Mouse (Mus musculus): ENCODE measurements at regions not wholly inside any gene's neighbourhood (a gene's known extent, or its start where the extent isn't known, plus 50 kb on each side); places are given as distances from the start of the nearest gene placed in this dataset.

- H3K27me3 ChIP-seq: peaks cover 9% of the 10 kb centered on the region
- ATAC-seq: no peak
- no peaks in the 10 kb centered on the region for H3K36me3 ChIP-seq (ENCODE audit: poor library complexity, severe bottlenecking)
- WGBS: 33% methylated on average over 6 of the region's 6 CpGs
- H3K4me2 ChIP-seq: no peak overlapping the region
- no peak overlapping the region for H3K9ac ChIP-seq
- no peaks in the 10 kb centered on the region for H3K9me3 ChIP-seq (replicated peaks)
- H3K4me3 ChIP-seq: no peak overlapping the region
- H3K4me1 ChIP-seq: peaks cover 8% of the 10 kb centered on the region
- H3K27ac ChIP-seq: no peak overlapping the region
Measured at GRCm38 (mm10) chrX:11708325-11708724, 380.7 kb downstream of the H2al1j start.

DNA sequence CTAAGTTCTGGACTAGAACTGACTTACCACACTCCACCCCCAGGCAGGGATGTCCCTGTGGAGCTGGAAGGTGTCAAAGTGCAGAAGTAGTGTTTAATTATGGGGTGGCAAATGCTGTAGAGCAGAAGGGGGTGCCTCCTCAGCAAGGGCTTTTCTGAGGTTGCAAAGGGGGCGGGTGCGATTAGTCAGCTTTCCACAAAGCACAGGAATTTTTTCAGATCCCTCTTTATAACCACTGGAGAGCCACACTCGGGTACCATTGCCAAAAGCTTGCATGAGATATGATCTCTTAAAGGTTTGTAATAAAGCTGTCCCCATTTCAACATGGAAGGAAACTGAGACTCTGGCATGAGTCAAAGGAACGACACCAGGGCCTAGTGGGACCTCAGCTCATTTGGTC, 381.7 kb downstream of the H2al1j start:
- Histone ChIP-seq H3K9me3 (replicated peaks) (no peaks in the 10 kb centered on the region), H3K27ac (no peak overlapping the region), H3K27me3 (peaks cover 9% of the 10 kb centered on the region), H3K36me3 (ENCODE audit: poor library complexity, severe bottlenecking) (no peaks in the 10 kb centered on the region), H3K4me2 (no peak overlapping the region), H3K9ac (no peak overlapping the region), H3K4me3 (no peak overlapping the region), H3K4me1 (peaks cover 8% of the 10 kb centered on the region)
- WGBS: 86% methylated on average over 4 of the region's 4 CpGs
- no peak for ATAC-seq

DNA sequence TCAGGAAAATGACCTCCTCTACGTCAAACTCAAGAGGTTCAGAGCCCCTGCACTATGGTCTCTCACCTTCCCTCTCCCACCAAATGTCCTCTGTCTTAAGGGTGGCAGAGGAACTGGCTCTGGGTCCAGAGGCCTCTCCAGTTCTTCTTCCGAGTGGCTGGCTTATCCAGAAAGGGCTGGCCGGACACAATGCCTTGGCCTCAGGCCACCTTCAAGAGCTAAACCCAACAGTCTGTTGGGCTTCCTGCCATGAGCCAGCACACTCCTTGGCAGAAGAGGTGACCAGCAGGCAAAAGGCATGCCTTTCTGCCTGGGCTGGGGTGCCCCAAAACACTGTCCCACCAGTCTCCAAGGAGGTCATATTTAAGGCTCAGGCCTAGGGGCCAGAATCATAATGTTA, 385.8 kb downstream of the H2al1j start:
- Histone ChIP-seq H3K27ac (no peak overlapping the region), H3K9me3 (replicated peaks) (no peaks in the 10 kb centered on the region), H3K4me1 (no peaks in the 10 kb centered on the region), H3K36me3 (ENCODE audit: poor library complexity, severe bottlenecking) (no peaks in the 10 kb centered on the region), H3K27me3 (no peaks in the 10 kb centered on the region), H3K9ac (no peak overlapping the region), H3K4me2 (no peak overlapping the region), H3K4me3 (no peak overlapping the region)
- 91% methylated on average over 3 of the region's 3 CpGs for WGBS
- no peak for ATAC-seq

DNA sequence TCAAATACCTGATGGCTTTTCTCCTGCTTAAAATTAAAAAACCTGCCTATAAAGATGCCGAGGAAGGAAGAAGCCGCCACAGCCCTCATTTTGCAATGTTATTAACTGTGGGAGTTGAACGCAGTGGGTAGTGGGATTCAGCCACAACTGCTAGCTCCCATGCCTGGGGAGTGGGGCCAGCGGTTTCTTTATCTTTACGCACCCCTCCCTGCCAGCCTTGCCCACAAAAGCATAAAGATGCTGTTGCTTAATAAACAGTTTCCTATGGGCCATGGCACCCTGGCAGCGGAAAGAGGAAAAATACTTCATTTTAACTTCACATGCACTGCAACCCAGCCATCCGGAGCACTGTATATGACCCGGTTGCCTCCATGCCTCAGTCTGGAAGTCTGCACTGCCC, 389.2 kb downstream of the H2al1j start:
- no peak overlapping the region for H3K4me2 ChIP-seq
- WGBS: 77% methylated on average over 8 of the region's 8 CpGs
- no peak overlapping the region for H3K9ac ChIP-seq
- H3K27me3 ChIP-seq: no peaks in the 10 kb centered on the region
- H3K27ac ChIP-seq: no peak overlapping the region
- H3K9me3 ChIP-seq (replicated peaks): no peaks in the 10 kb centered on the region
- H3K36me3 ChIP-seq (ENCODE audit: poor library complexity, severe bottlenecking): no peaks in the 10 kb centered on the region
- no peak for ATAC-seq
- H3K4me3 ChIP-seq: no peak overlapping the region
- no peaks in the 10 kb centered on the region for H3K4me1 ChIP-seq

DNA sequence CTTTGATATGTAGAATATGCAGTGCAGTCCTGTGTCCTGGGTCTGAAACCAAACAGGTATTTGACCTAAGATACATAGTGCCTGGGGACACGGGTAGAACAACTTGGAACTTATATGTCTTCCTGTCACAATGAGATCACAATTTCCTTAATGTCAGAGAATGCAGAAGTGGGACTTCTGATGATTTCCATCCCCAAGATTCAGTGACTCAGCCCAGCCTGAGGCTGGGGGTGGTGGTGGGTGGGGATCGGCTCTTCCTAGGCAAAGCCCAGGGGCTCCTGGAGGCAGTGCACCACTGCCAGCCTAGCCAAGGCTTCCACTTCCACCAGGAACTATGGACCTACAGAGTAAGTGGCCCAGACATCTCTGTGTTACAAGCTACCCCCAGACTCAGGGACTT, 391.2 kb downstream of the H2al1j start:
- Histone ChIP-seq H3K9me3 (replicated peaks) (no peaks in the 10 kb centered on the region), H3K27me3 (no peaks in the 10 kb centered on the region), H3K4me2 (no peak overlapping the region), H3K27ac (no peak overlapping the region), H3K36me3 (ENCODE audit: poor library complexity, severe bottlenecking) (no peaks in the 10 kb centered on the region), H3K9ac (no peak overlapping the region), H3K4me1 (no peaks in the 10 kb centered on the region), H3K4me3 (no peak overlapping the region)
- ATAC-seq: no peak
- WGBS: 87% methylated on average over 2 of the region's 2 CpGs

DNA sequence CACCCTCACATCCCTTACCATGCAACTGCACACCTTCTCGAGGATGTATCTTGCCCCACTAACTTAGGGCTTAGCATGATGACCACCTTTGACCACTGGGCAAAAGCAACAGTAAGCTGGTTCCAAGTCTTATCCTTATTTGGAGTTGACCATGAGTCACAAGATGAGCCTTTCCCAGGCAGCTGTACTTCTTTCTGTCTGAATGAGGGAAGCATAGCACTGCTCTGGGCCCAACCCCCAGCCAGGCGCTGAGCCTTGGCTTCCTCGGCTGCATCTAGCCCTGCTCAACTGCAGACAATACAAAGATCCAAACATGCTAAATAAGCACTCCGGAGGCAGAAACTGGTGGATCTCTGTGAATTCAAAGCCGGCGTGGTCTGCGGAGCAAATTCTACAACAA, 392.9 kb downstream of the H2al1j start:
- no peak overlapping the region for H3K9ac ChIP-seq
- H3K4me1 ChIP-seq: no peaks in the 10 kb centered on the region
- no peaks in the 10 kb centered on the region for H3K27me3 ChIP-seq
- no peak for ATAC-seq
- no peaks in the 10 kb centered on the region for H3K9me3 ChIP-seq (replicated peaks)
- 76% methylated on average over 7 of the region's 7 CpGs for WGBS
- no peak overlapping the region for H3K27ac ChIP-seq
- H3K4me2 ChIP-seq: no peak overlapping the region
- H3K4me3 ChIP-seq: no peak overlapping the region
- H3K36me3 ChIP-seq (ENCODE audit: poor library complexity, severe bottlenecking): no peaks in the 10 kb centered on the region

GRCm38 (mm10) chrX:11722730-11723129, 395.1 kb downstream of the H2al1j start:
- H3K4me2 ChIP-seq: no peak overlapping the region
- ATAC-seq: no peak
- no peak overlapping the region for H3K4me3 ChIP-seq
- H3K27ac ChIP-seq: no peak overlapping the region
- H3K36me3 ChIP-seq (ENCODE audit: poor library complexity, severe bottlenecking): no peaks in the 10 kb centered on the region
- no peaks in the 10 kb centered on the region for H3K27me3 ChIP-seq
- no peaks in the 10 kb centered on the region for H3K9me3 ChIP-seq (replicated peaks)
- 67% methylated on average over 4 of the region's 4 CpGs for WGBS
- H3K4me1 ChIP-seq: no peaks in the 10 kb centered on the region; the same call in 1 of the 2 replicates
- no peak overlapping the region for H3K9ac ChIP-seq

- ATAC-seq: no peak
- 89% methylated on average over 8 of the region's 8 CpGs for WGBS
- Histone ChIP-seq H3K27me3 (no peaks in the 10 kb centered on the region), H3K4me2 (no peak overlapping the region), H3K4me1 (no peaks in the 10 kb centered on the region; the same call in 1 of the 2 replicates), H3K9ac (no peak overlapping the region), H3K27ac (no peak overlapping the region), H3K4me3 (no peak overlapping the region), H3K9me3 (replicated peaks) (no peaks in the 10 kb centered on the region), H3K36me3 (ENCODE audit: poor library complexity, severe bottlenecking) (no peaks in the 10 kb centered on the region)
Measured at GRCm38 (mm10) chrX:11724718-11725117, 397.1 kb downstream of the H2al1j start.

DNA sequence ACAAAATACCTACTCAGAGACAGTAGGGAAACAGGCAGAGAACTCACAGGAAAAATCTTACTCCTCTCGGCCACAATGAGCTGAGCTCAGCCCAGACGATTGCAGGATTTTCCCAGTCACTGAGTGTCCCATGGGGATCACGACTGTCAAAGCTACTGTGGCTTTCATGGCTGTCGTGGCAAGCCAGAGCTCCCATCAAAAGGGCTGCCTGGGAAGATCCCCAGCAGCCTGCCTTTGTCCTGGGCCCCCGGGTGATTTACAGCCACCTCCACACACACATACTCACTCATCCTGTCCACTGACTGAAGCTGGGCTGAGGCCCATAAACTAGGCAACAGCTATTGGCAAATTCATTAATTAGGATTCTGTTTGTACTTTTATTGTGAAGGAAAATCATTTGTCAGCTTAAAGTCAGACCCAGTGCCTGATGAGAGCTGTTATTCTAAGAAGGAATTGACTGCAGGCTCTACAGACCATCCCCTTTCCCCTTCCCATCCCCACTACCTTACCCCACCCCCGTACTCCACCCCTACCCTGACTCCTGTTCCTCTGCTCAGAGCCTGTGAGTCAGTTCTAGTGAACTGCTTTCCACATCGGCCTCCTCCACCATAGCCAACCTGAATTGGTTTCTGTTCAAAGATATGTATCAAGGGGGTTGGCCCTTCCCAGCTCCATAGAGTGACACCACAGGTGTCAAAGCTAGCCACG, 399.1 kb downstream of the H2al1j start:
- Histone ChIP-seq H3K27ac (no peak overlapping the region), H3K9ac (no peak overlapping the region), H3K27me3 (no peaks in the 10 kb centered on the region), H3K4me2 (no peak overlapping the region), H3K4me3 (no peak overlapping the region), H3K36me3 (ENCODE audit: poor library complexity, severe bottlenecking) (no peaks in the 10 kb centered on the region), H3K4me1 (no peaks in the 10 kb centered on the region; the same call in 1 of the 2 replicates), H3K9me3 (replicated peaks) (no peaks in the 10 kb centered on the region)
- 37% methylated on average over 8 of the region's 8 CpGs for WGBS
- ATAC-seq: no peak

GRCm38 (mm10) chrX:11728481-11728880, 400.9 kb downstream of the H2al1j start:
- no peaks in the 10 kb centered on the region; the same call in 1 of the 2 replicates for H3K27me3 ChIP-seq
- no peak overlapping the region for H3K4me3 ChIP-seq
- no peak overlapping the region for H3K27ac ChIP-seq
- ATAC-seq: no peak
- WGBS: 91% methylated on average over 4 of the region's 4 CpGs
- H3K4me1 ChIP-seq: no peaks in the 10 kb centered on the region; the same call in 1 of the 2 replicates
- no peak overlapping the region for H3K4me2 ChIP-seq
- no peak overlapping the region for H3K9ac ChIP-seq
- no peaks in the 10 kb centered on the region for H3K9me3 ChIP-seq (replicated peaks)
- H3K36me3 ChIP-seq (ENCODE audit: poor library complexity, severe bottlenecking): no peaks in the 10 kb centered on the region

DNA sequence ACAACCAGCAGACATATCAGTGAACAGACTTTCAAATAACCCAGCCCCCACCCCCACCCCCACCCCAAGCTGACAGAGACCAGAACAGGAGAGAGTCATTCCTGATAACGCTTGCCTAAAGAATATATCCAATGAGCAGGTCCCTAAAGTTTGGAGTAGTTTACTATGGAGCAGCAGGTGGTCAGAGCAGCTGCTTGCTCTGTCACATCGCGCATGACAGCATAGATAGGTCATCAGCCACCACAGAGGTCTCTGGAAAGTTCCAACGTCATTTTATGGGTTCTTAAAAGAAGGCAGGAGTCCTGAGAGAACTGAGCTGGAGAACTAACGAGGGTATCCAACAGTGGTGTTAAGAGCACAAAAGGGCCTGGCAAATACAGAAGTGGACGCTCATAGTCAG, 402.4 kb downstream of the H2al1j start:
- no peaks in the 10 kb centered on the region for H3K9me3 ChIP-seq (replicated peaks)
- no peak overlapping the region for H3K27ac ChIP-seq
- H3K36me3 ChIP-seq (ENCODE audit: poor library complexity, severe bottlenecking): no peaks in the 10 kb centered on the region
- no peak overlapping the region for H3K9ac ChIP-seq
- ATAC-seq: no peak
- H3K4me3 ChIP-seq: no peak overlapping the region
- peaks cover 7% of the 10 kb centered on the region for H3K4me1 ChIP-seq
- WGBS: 62% methylated on average over 6 of the region's 6 CpGs
- H3K4me2 ChIP-seq: no peak overlapping the region
- peaks cover 3% of the 10 kb centered on the region; the same call in 1 of the 2 replicates for H3K27me3 ChIP-seq

- Histone ChIP-seq H3K27me3 (peaks cover 8% of the 10 kb centered on the region; the same call in 1 of the 2 replicates), H3K36me3 (ENCODE audit: poor library complexity, severe bottlenecking) (no peaks in the 10 kb centered on the region), H3K9ac (no peak overlapping the region), H3K4me3 (no peak overlapping the region), H3K4me1 (peaks cover 20% of the 10 kb centered on the region), H3K4me2 (no peak overlapping the region), H3K9me3 (replicated peaks) (no peaks in the 10 kb centered on the region), H3K27ac (no peak overlapping the region)
- no peak for ATAC-seq
- WGBS: 85% methylated on average over 2 of the region's 2 CpGs
Measured at GRCm38 (mm10) chrX:11732371-11732770, 404.7 kb downstream of the H2al1j start.

Measured in forebrain, embryonic 13.5 days (tissue).